Mouse (Mus musculus) kidney, postnatal 36 days (tissue): ENCODE data around the gene Btn2a2.

Source experiments
- DNase-seq, 2 experiments: peaks; one replicate each; pipeline ENCODE4 v3.0.0; 2021 to 2022; ENCODE audit warnings: mixed read lengths in 2 of 2

Btn2a2 gene

DNA sequence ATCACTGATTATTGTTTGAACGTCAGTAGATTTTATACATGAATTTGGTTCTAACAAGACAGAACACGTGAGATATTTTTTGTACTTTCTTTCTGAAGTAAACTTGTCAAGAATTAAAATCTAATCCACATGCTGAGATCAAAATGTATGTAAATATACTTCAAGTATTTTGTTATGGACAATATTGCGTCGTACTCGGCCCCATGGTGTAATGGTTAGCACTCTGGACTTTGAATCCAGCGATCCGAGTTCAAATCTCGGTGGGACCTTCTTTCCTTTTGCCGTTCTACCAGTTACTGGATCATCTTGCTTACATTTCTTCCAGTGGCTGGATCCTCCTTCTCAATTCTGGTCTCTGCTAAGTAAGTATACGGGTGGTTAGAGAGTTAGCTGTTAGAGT, 30.8 kb upstream of the Btn2a2 start:
- peak; percentile 76 to 79 for DNase-seq

DNA sequence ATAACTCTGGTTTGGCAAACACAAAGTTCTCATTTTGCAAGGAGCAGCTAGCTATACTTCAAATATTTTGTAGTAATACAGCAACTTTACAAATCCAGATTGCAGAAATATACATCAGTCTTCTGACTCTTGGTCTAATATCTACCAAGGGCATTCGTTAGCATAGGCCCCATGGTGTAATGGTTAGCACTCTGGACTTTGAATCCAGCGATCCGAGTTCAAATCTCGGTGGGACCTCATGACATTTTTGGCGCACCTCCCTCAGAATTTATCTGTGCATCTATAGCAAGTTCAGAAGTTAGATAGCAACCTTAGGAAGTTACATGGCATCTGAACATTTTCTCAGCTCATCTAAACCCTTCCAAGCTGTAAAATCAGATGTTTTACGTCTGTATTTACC, 30.2 kb upstream of the Btn2a2 start:
- peak; percentile 74 to 77 for DNase-seq

DNA sequence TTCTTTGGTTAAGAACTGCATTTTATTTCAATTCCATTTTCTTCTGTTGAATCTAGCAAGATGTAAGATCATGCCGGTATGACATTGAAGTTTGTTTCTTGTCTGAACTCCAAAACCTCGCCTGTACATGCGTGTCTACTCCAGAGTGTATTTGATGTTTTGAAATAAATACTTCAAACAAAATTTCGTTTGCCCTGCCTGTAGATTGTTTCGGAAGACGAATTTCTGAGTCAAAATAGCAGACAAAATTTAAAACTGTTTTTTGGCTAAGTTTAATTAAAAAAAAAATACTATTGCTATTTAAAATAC, 29.6 kb upstream of the Btn2a2 start:
- no peak for DNase-seq

DNA sequence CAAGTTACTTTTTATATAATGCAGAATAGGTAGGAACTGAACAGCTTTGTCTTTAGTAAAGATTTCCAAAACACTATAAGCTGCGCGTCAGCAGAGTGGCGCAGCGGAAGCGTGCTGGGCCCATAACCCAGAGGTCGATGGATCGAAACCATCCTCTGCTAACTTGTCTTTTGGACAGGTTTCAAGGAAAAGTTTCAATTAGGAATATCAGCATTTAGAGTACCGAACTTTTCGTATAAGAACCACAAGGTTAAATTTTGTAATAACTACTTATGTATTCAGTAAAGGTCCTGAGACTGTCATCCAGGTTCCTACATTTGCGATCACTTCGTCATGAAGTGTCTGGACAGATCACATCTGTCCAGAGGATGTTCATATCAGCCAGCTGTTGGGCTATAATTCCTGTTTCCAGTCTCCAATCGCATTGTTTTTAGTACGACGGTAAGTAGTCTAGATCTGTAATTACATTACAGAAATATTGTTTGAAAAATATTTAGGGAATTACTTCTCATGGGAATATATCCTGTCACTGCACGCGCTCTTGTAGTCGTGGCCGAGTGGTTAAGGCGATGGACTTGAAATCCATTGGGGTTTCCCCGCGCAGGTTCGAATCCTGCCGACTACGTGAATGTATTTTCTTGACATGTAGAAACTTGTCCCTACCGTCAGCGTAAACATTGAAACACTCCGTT, 29.1 kb upstream of the Btn2a2 start:
- peak; percentile 89 to 90 for DNase-seq

DNA sequence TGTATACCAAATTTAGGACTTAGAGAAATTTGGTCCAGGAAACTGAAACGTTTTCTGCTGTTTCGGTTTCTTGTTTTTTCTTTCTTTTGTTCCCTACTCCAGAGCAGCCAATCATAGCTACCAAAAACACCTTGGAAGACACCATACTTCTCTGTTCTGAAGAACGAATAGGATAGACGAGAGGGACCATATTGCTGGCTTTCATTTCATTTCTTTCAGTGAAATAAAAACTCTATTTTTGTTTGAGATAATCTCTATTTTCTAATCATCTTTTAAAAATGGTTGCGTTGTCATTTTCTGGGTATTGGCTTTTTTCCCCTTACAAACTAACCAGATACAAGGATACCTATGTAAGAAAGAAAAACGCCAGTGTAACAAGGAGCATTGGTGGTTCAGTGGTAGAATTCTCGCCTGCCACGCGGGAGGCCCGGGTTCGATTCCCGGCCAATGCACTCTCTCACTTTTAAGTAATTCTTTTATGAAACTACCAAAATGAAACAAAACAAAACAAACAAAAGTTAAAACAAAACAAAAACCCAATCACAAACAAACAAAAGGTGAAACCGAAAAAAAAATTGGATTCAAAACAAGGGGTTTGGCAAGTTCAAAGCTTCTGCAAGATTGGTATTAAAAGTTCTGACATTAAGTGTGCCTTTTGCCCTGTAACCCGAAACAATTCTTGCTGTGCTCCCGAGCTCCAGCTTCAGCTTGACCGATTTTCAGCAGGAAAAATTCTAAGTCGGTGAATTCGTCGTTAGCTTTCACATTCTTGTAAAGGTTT, 28.4 kb upstream of the Btn2a2 start:
- peak; percentile 78 to 89 for DNase-seq

DNA sequence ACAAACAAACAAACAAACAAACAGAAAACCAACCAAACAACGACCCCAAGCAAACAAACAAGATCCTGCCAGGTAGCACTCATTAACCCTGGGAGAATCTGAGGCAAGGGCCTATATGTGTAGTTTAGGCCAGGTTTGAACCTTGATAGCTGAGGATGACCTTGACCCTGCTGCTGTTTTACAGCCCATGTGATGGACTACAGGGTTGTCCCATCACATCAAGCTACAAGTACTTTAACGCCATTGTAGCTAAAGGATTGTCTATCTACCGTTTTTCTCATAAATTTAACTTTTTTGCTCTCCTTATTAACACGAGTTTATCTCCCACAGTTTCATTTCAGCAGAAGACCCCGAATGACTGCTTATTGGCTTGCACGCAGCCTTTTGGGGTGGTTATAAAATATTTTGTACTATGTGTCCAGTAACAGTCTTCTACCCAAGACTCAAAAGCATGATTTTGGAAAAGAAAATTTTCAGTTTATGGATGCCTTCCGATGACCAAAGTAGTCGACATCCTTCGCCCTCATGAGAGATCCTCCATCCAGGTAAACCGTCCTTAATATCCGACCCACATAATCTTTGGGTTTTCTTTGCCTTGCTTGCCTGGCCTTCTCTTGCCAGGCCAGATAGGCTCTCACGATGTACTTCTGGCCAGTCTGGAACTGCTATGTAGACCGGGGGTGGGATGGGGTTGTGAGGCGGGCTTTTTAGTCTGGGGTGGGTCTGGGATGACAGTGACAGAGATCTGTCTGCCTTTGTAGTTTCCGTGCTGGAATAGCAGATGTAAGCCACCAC, 27.4 kb upstream of the Btn2a2 start:
- no peak for DNase-seq

DNA sequence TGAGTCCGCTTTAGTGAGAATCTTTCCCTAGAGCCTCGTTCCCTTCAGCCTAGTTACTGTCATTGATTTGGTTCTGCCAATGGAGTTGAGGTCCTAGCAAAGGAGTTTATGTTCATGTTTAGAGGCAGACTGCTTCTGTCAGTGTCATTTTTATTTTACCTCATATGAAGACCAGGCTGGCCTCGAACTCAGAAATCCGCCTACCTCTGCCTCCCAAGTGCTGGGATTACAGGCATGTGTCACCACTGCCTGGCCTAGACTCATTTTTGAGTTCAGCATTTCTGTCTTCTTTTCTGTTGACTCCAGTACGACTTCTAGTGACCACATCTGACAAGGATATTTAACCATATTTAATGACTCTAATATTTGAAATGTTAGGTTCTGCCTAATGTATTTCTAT, 26.6 kb upstream of the Btn2a2 start:
- DNase-seq = no peak

DNA sequence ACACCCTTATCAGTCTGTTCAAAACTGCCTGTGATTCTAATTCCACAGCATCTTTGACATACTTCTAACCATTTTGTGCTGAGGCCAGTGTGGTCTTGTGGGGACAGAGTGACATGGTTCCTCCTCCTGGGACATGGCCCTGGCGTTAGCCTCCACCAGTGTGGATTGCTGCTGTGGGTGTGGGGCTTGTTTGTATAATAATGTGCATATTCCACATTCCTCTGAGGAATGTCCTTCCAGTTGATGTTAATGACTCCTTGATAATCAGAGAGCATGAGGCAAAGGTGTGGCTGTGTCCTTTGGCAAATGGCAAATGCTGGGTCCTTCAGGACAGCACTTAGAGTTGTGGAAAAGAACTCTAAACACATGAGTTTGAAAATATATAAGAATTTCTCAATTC, 24.9 kb upstream of the Btn2a2 start:
- no peak for DNase-seq

DNA sequence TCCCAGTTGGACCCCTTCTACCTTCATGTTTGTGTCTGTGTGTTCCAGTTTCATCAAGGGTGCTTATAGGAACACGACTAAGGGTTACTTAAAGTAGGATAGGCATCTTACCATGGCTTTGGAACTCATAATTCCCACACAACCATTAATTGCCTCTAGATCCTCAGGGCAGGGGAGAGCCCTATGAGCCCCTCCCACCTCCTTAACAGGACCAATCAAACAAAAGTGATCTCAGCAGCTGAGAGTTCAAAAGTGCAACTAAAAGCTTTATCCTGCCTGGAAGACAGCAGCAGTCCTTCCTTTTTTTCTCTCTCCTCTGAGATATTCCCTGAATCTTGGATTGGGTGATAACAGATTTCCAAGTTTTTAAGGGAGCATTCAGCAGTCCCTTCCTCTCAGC, 21.5 kb upstream of the Btn2a2 start:
- no peak for DNase-seq

DNA sequence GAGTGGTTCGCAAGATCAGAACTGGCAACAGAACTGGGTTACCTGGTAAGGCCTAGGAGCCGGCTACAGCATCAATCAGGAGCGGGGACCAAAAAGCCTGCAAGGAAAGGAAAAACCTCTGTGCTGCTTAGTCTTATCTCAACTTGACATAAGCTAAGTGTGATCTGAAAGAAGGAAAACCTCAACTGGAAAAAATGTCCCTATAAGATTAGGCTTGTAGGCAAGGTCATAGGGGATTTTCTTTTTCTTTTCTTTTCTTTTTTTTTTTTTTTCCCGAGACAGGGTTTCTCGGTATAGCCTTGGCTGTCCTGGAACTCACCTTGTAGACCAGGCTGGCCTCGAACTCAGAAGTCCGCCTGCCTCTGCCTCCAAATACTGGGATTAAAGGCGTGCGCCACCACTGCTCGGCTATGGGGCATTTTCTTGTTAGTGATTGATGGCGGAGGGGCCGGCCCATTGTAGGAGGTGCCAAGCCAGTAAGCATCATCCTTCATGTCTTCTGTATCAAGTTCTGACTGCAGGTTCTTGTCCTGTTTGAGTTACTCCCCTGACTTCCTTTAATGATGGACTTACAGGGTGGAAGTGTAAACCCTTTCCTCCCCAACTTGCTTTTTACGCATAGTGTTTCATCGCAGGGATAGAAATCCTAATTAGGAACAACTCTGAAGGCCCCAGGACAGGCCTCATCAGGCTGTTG, 18.3 kb upstream of the Btn2a2 start:
- no peak for DNase-seq

DNA sequence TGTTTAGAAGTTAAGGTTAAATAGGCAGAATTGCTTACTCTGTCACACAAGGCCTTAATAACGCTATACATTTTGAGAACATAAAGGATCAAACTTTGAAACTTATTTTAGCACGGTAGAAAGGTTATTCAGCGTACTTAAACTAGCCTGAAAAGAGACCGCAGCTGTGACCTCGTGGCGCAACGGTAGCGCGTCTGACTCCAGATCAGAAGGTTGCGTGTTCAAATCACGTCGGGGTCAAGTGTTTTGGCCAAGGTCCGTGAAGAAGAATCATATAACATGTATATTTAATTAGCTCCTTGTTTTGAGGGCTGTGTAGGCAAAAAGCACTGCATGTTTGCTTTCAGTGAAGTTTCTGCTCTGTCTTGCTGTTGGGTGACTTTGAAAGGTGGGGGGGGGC, 17.7 kb upstream of the Btn2a2 start:
- DNase-seq = peak in 1 of 2 experiments; percentile 6

DNA sequence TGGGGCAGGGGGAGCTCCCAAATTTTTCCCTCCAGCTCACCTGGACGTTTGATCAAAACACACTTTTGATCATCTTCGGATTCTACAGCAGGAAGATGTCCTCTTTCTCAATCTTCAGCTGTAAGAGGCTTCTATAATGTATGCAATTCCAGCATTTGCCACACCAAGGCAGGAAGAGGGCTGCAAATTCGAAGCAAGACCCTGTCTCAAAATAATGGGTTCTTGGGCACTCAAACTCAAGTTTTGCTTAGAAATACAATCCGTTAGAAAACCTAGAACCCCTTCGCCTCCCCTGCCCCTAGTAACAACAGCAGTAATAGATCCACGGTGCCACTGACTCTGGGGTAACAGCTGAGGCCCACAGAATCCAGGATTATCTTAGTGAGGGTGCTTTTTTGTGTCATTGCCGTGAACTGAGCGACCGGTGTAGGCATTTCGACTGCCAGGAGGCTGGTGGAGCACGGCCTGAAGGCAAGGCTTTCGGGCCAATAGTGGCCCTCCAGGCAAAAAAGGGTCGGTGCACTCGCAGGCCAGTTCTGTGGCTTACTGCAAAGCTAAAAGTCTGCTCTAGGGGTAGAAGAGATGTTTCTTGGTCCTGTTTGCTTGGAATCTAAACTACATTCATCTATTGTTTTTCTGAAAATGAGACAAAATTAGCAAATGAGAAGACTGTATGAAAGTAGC, 17.1 kb upstream of the Btn2a2 start:
- DNase-seq = no peak

DNA sequence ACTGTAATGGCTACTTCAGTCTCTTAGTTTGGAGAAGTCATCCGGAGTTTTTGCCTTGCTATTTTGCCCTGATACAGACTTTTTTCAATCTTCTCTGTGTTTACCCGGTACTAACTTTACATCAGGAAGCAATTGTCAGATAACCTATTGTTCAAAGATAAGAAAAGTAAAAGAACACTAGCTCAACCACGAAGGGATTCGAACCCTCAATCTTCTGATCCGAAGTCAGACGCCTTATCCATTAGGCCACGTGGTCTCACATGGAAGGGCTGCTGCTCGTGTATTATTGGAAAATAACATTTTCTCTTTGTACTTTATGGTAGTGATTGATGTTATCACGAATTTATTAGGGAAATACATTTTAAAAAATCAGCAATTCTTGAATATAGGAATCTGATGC, 15.1 kb upstream of the Btn2a2 start:
- DNase-seq = peak in 1 of 2 experiments; percentile 39

DNA sequence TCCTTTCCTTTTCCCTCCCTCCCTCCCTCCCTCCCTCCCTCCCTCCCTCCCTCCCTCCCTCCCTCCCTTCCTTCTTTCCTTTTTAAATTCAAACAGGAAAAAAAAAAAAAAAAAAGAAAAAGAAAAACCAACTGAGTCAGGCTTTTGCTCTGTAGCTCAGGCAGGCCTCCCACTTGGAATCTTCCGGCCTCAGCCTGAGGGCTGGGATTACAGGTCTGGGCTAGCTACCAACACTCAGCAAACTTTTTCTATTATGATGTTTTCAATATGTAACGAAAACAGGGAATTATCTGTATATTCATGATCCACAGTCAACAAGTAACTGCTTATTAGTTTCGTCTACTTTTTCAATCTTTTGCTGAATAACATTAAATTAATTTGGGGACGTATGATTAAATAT, 14.3 kb upstream of the Btn2a2 start:
- DNase-seq = no peak

DNA sequence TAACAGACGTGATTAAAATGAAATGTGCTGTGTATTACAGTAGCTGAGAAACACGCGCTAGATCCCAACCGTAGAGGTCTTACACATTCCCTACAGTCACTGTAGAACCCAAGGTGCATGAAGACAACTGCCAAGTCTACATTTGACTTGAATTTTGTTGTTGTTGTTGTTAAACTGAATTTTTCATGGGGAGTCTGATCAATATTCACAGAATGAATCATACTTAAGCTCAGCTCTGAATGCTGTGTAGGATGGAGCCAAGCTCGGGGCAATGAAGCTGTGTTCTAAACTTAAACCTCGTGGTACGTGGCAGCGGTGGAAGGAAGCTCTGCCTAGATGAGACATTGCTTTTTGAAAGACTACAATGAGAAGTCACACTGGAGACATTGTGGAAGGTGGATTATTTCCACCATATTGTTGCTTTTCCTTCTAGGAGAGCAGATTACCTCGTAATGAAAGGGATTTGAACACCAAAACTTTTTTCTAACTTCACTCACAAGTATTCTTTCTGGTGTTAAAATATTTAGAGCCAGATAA, 13.4 kb upstream of the Btn2a2 start:
- DNase-seq = no peak

DNA sequence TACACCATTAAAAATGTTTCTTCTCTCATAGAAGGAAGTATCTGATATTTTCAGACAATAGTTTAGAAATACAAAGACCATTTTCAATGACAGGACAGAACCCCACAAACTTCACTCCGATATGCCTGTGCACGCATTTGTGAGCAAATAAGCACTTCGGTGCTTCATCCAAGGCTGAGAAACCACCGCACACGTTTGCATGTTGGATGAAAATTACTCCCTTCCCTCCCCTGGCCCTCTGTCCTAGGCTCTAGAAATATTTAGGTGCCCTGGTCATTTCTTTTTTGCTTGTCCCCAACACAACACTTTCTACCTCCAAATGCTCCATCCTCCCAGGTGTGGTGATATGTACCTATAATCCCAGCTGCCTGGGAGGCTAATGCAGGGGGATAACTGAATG, 12.9 kb upstream of the Btn2a2 start:
- no peak for DNase-seq

DNA sequence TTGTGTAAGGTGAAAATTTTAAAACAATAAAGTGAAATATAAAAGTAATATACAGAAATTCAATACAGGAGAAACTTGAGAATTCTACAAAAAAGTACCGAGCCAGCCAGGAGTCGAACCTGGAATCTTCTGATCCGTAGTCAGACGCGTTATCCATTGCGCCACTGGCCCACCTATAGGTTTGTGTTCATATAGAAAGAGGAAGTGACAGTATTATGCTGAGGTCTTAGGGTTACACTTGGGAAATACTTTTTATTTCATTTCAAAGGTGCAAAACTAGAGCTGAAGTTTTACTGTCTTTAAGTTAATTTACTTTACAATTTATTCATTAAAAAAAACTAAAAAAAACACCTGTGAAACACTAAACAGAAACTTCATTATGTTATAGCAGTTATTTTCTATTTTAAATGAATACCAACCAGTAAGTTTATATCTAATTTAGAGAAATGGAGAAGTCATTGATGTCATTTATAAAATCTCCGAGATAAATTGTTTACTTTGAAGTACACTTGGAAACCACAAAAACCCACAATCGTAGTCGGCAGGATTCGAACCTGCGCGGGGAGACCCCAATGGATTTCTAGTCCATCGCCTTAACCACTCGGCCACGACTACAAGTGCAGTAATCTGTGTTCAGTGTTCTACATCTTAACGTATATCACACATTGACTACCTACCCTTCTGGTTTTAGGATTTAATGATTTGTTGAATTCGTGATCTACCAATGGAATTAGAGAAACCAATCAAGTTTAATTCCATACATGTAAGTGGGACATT, 12.0 kb upstream of the Btn2a2 start:
- peak in 1 of 2 experiments; percentile 34 for DNase-seq

DNA sequence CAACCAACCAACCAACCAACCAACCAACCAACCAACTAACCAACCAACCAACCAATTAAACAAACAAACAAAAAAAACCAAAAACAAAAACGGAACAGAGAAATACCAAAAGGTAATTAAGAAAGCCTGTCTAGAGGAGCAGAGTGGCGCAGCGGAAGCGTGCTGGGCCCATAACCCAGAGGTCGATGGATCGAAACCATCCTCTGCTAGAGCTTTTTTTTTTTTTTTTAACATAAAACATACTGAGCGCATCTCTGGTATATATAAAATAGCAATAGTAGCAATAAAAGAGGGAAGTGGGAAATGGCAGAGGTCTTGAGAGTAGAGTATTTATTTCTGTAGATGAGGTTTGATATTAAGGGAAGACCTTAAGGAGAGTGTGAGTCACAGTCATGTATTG, 11.3 kb upstream of the Btn2a2 start:
- no peak for DNase-seq

DNA sequence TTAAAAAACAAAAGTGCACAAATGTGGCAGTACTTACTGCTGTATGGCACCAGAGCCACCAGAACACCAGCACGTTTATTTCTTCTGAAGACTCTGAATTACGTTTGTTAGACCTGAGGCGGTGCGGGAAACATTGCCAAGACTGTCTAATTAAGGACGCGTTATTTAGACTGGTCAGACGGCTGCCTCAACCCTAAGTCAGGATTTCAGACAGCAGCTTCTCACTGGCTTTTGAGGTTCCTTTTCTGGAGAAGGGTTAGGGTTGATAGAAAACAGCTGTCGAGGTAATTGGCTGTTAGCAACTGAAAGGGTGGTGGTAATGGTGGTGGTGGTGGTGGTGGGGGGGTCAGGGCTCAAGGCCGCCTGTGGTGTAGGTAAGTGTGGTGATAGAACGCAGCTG, 10.0 kb upstream of the Btn2a2 start:
- DNase-seq = no peak

DNA sequence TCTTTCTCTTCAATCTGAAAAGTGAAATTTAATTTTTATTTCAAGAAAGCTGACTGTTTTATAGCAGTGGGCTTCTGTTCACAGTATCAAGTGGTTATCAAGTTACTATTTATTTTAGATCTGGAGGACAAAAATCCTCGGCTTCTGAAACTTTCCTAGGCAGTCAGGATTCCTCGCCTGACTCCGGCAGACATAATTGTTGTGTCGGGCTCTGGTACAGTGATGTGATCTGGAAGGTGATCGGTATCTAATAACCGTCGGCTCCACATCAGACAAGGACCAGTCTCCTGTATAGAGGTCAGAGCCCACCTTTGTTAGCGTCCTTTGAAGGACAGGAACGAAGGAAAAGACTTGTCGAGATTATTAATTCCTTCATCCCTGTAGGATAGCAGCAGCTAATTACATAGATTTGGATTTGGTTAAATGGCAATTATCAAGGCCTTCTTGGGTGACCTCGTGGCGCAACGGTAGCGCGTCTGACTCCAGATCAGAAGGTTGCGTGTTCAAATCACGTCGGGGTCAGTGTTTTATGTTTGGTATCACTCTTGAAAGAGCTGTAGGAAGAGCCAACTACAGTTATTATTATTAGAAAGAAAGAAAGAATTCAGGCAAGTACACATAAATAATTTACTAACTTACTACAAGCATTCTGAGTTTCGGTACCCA, 9.1 kb upstream of the Btn2a2 start:
- DNase-seq = no peak

DNA sequence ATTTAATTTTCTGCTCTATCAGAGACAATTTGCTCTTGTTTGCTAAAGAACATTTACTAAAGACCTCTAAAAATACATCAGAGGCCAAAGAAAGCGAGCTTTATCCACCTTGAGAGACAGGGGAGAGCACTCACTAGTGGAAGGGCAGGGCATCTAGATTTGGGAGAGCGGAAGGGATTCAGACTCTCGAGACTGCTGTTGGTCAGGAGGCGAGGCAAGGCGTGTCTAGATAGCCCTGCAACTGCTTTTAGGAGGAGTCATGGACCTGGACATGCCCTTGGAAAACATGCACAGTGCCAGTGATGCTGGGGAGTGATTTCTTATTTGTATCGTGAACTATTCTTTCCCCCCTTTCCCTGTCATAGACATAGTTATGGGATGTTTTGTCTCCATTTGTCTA, 6.9 kb upstream of the Btn2a2 start:
- no peak for DNase-seq
